Mouse (Mus musculus) adipocyte (in vitro differentiated cells): ENCODE results near the gene Sez6l.

Experiments used
- DNase-seq: peaks from one replicate; pipeline ENCODE4 v3.0.0-alpha.2; 2016; ENCODE audit warnings: low spot score

The Sez6l gene

GRCm38 (mm10) chr5:112498921-112499917, 77.8 kb downstream of the Sez6l start:
- DNase-seq: no peak

GRCm38 (mm10) chr5:112496753-112497369, 80.1 kb downstream of the Sez6l start:
- DNase-seq: no peak

- no peak for DNase-seq
Observed at GRCm38 (mm10) chr5:112493492-112493891, 83.5 kb downstream of the Sez6l start.

- DNase-seq: no peak
Observed at GRCm38 (mm10) chr5:112491489-112491888, 85.5 kb downstream of the Sez6l start.

- no peak for DNase-seq
Observed at GRCm38 (mm10) chr5:112488101-112488776, 88.7 kb downstream of the Sez6l start.

GRCm38 (mm10) chr5:112487504-112487903, 89.5 kb downstream of the Sez6l start:
- no peak for DNase-seq

GRCm38 (mm10) chr5:112486415-112486814, 90.6 kb downstream of the Sez6l start:
- DNase-seq: no peak

GRCm38 (mm10) chr5:112484924-112485715, 91.9 kb downstream of the Sez6l start:
- DNase-seq: no peak

- DNase-seq: no peak
Observed at GRCm38 (mm10) chr5:112483030-112483429, 94.0 kb downstream of the Sez6l start.

- no peak for DNase-seq
Observed at GRCm38 (mm10) chr5:112482551-112482950, 94.4 kb downstream of the Sez6l start.

- DNase-seq: no peak
Observed at GRCm38 (mm10) chr5:112481946-112482410, 95.0 kb downstream of the Sez6l start.

GRCm38 (mm10) chr5:112473453-112473852, 103.5 kb downstream of the Sez6l start:
- no peak for DNase-seq

GRCm38 (mm10) chr5:112470144-112470543, 106.8 kb downstream of the Sez6l start:
- DNase-seq: peak; percentile 58

- no peak for DNase-seq
Observed at GRCm38 (mm10) chr5:112468986-112469581, 107.9 kb downstream of the Sez6l start.

- DNase-seq: peak; percentile 12
Observed at GRCm38 (mm10) chr5:112466331-112466730, 110.7 kb downstream of the Sez6l start.

GRCm38 (mm10) chr5:112459903-112460302, 117.1 kb downstream of the Sez6l start:
- DNase-seq: no peak

- DNase-seq: no peak
Observed at GRCm38 (mm10) chr5:112454966-112455555, 121.9 kb downstream of the Sez6l start.

GRCm38 (mm10) chr5:112453088-112453487, 123.9 kb downstream of the Sez6l start:
- no peak for DNase-seq

GRCm38 (mm10) chr5:112448747-112449440, 128.1 kb downstream of the Sez6l start, which contains the start of gene Gm6588:
Gm6588 (plus strand) TSS chr5:112449426.
- DNase-seq: no peak

GRCm38 (mm10) chr5:112438535-112438934, 138.4 kb downstream of the Sez6l start:
- DNase-seq: no peak
